Mouse (Mus musculus) midbrain, embryonic 15.5 days (tissue): ENCODE results near the gene Cdc42ep4. TPM values are rescaled to one million over a fixed set of nuclear protein-coding genes. Genes with fewer than 3 reads are reported as not detected.
A peak's percentile ranks its signal among the peaks of the same experiment; 100 is the strongest.

Experiments
- ATAC-seq: fragments of 200-750 bp; cut with Nextera tagmentation; replicated peaks from 2 replicates; pipeline ENCODE4 v1.8.0; 2017; ENCODE audit warnings: moderate TSS enrichment
- H3K27ac ChIP-seq: fragments of 300-500 bp; sonication (generic); 2 replicates; pipeline ENCODE4 v1.5.1; 2015; ENCODE audit warnings: mild to moderate bottlenecking, inconsistent platforms
- H3K27me3 ChIP-seq: fragments of 300-500 bp; sonication (generic); replicated peaks from 2 replicates; pipeline ENCODE4 v1.6.1; 2015; ENCODE audit warnings: inconsistent platforms
- H3K36me3 ChIP-seq: fragments of 300-500 bp; sonication (generic); replicated peaks from 2 replicates; pipeline ENCODE4 v1.6.1; 2015; ENCODE audit warnings: inconsistent platforms
- H3K4me1 ChIP-seq: fragments of 300-500 bp; sonication (generic); 2 replicates; pipeline ENCODE4 v1.6.1; 2015; ENCODE audit warnings: inconsistent platforms
- H3K4me2 ChIP-seq: fragments of 300-500 bp; sonication (generic); 2 replicates; pipeline ENCODE4 v1.6.1; 2015; ENCODE audit warnings: inconsistent platforms, mild to moderate bottlenecking, moderate library complexity
- H3K4me3 ChIP-seq: fragments of 300-500 bp; sonication (generic); 2 replicates; pipeline ENCODE4 v1.5.1; 2015; ENCODE audit warnings: mild to moderate bottlenecking, inconsistent platforms
- H3K9ac ChIP-seq: fragments of 300-500 bp; sonication (generic); 2 replicates; pipeline ENCODE4 v1.6.1; 2015; ENCODE audit warnings: mild to moderate bottlenecking, inconsistent platforms
- H3K9me3 ChIP-seq: fragments of 300-500 bp; sonication (generic); 2 replicates; pipeline ENCODE4 v1.6.1; 2016; ENCODE audit warnings: inconsistent platforms
- WGBS: fragments of 180-500 bp; shearing (Covaris S2); methylation state at CpG from one replicate; pipeline ENCODE4 v1.1.7; 2015; ENCODE audit warnings: mixed read lengths; 5-methylcytosine and 5-hydroxymethylcytosine counted together
- polyA plus RNA-seq: library from polyadenylated mRNA; unstranded; fragments of >200 nt; fragmentation: Nextera tagmentation; extraction: Ambion mirVana; gene quantifications from 2 replicates; pipeline ENCODE4 v1.2.1, GENCODE M21; 2015

Gene Cdc42ep4
- polyA plus RNA-seq, 1 experiment from 2014 or later, result 72.0 TPM

DNA sequence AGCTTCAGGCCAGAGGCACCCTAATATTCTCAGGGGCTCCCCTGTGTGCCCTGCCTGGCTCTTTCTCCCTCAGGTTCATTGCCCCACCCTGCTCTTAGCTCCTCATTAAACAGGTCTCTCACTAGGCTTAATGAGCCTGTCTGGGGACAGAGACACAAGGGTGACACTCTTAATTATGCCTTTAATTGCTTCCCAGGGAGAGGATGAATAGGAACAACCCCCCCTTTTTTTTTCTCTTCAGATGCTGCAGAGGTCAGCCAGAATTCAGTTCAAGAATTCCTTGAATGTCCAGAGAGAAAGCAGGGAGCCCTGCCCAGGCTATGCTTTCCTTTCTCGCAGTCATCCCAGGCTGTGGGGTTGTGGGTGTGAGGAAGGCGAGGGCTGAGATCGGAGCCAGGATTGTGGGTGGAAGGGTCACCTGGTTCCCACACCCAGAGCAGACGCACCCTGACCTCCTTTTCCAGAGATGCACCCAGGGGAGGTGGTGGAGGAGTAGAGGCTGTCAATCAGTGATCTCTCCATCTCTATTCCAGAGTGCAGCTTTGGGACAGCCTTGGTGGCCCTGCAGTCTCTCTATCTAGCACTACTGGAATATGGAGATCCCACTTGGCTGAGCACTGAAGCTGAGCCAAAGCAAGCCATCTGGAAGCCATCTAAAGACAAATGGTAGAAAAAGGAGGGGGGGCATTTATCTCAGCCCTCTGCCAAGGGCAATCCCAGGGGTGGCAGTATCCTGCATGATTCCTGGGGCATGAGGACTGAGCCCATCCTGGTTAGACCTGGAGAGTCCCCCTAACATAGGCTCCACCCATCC, 26.2 kb downstream of the Cdc42ep4 start:
- no peaks in the 10 kb centered on the region for H3K4me1 ChIP-seq
- H3K27ac ChIP-seq, result no peak overlapping the region
- no peak overlapping the region for H3K4me3 ChIP-seq
- 68% methylated on average over 4 of the region's 4 CpGs for WGBS
- no peaks in the 10 kb centered on the region for H3K9me3 ChIP-seq
- no peak overlapping the region for H3K9ac ChIP-seq
- H3K4me2 ChIP-seq, result no peak overlapping the region
- ATAC-seq, result 0 out of 2 replicates have a peak, but pooled peaks have one; percentile 45
- H3K27me3 ChIP-seq, result no peaks in the 10 kb centered on the region
- H3K36me3 ChIP-seq, result peaks cover 17% of the 10 kb centered on the region

DNA sequence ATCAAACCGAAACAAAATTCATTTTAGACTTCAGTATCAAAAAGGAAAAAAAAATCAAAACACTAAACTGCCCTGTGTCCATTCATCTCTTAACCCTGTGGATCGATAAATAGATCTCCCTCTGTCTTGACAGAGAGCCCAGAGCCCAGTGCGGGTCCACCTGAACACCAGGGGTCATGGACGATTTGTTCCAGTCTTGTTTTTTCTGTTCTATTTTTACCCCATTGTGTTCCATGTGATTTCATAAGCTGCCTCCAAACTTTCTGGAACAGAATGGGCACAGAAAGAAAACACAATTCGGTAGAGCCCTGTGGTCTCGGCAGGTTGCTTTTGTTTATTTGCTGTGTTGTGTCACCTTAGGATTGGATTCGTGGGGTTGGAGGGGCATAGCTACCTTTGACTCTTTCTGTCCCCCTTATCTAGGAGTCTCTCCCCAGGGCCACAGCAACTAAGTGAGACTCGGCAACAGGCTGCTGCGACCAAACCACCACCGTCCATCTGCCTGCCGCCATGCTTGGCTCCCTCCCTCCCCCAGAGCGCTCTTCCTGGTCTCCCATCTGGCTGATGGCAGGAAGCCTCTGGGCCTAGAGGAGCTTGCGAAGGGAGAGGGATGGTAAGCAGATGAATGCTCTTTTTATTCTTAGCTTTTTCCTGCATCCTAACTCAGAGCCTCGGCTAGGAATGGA, 29.1 kb downstream of the Cdc42ep4 start:
- H3K4me3 ChIP-seq, result no peak overlapping the region
- no peak overlapping the region for H3K27ac ChIP-seq
- no peak overlapping the region for H3K9ac ChIP-seq
- H3K4me1 ChIP-seq, result no peaks in the 10 kb centered on the region
- H3K9me3 ChIP-seq, result no peaks in the 10 kb centered on the region
- WGBS, result 74% methylated on average over 14 of the region's 14 CpGs
- peaks cover 7% of the 10 kb centered on the region; the same call in 1 of the 2 replicates for H3K36me3 ChIP-seq
- no peaks in the 10 kb centered on the region for H3K27me3 ChIP-seq
- no peak for ATAC-seq
- no peak overlapping the region for H3K4me2 ChIP-seq

DNA sequence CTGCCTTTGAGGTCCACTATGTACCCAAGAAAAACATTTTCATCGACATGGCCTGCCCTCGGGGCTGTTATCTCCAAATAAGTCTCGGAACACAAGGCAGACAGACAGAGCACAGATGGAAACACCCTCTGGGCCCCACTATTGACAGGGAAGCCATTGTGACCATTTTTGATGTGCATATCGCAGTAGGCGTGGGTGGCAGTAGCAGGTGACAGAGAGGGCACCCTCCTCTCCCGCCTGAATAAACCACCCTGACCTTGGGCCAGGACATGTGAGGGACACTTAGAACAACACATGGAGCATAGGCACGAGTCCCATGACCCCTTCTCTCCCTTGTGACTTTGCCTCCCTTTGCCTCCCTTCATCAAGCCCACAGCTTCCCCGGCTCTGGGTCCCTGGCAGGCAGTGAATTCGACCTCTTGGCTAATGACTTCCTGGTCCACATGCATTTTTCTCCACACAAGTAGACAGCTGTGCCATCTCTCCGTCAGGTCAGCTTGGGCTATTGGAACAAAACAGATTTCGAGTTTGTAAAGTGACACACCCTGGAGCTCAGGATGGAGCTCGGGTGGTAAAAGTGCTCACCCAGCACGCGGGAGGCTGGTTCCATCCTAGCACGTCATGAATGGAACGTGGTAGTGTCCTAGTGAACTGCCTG, 33.8 kb downstream of the Cdc42ep4 start:
- no peaks in the 10 kb centered on the region for H3K36me3 ChIP-seq
- ATAC-seq, result no peak
- no peak overlapping the region for H3K4me3 ChIP-seq
- WGBS, result 68% methylated on average over 16 of the region's 16 CpGs
- H3K27ac ChIP-seq, result no peak overlapping the region
- no peaks in the 10 kb centered on the region for H3K27me3 ChIP-seq
- H3K4me1 ChIP-seq, result no peaks in the 10 kb centered on the region
- H3K4me2 ChIP-seq, result no peak overlapping the region
- H3K9me3 ChIP-seq, result no peaks in the 10 kb centered on the region
- H3K9ac ChIP-seq, result no peak overlapping the region

DNA sequence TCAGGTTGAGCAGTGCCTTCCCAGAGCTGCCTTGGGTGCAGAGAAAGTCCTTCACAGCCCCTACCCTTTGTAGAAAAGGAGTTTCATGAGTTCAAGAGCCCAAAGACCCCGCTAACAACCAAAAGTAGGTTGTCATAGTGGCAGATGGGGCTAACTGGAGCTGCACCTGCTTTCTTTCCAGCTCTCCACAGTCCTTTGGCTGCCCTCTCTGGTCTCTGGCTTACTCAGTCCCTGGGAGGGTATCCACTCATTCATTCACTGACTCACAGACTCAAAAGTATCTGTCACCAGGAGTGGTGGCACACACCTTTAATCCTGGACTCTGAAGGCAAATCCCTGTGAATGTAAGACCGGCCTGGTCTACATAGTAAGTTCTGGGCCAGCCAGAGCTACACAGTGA, 35.5 kb downstream of the Cdc42ep4 start:
- no peak overlapping the region for H3K9ac ChIP-seq
- no peak overlapping the region for H3K27ac ChIP-seq
- no peak for ATAC-seq
- no peaks in the 10 kb centered on the region for H3K9me3 ChIP-seq
- no peaks in the 10 kb centered on the region for H3K4me1 ChIP-seq
- 92% methylated on average over 2 of the region's 2 CpGs for WGBS
- no peak overlapping the region for H3K4me2 ChIP-seq
- H3K4me3 ChIP-seq, result no peak overlapping the region
- H3K27me3 ChIP-seq, result no peaks in the 10 kb centered on the region
- no peaks in the 10 kb centered on the region for H3K36me3 ChIP-seq

DNA sequence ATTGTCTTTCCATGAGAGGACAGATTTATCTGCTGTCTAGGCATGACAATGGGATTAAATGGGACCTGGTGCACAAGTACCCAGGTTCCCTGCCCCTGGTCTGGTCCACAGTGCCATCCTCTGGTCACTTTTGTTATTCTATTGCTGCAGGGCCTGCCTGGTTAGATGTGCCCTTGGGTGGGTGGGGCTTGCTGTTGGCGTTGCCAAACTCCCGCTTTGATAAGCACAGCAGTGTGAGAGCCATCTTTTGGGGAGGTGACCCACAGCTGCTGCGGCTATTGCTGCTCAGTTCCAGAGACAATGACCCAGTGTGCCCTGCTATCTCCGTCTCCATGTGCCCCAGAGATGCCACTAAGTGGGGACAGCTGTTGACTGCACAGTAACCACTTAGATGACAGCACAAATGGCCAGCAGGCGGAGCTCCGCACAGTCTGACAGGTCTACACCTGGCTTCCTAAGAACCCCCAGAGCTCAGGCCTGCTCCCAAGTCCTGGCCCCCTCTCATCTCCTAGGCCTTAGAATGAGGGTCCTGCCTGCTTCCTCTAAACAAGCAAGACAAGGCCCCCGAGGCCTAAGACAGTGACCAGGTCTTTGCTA, 36.5 kb downstream of the Cdc42ep4 start:
- H3K4me1 ChIP-seq, result peaks cover 7% of the 10 kb centered on the region
- no peaks in the 10 kb centered on the region for H3K9me3 ChIP-seq
- ATAC-seq, result no peak
- H3K27ac ChIP-seq, result no peak overlapping the region
- no peak overlapping the region for H3K4me2 ChIP-seq
- no peaks in the 10 kb centered on the region for H3K36me3 ChIP-seq
- H3K27me3 ChIP-seq, result no peaks in the 10 kb centered on the region
- H3K4me3 ChIP-seq, result no peak overlapping the region
- WGBS, result 77% methylated on average over 7 of the region's 7 CpGs
- H3K9ac ChIP-seq, result no peak overlapping the region

DNA sequence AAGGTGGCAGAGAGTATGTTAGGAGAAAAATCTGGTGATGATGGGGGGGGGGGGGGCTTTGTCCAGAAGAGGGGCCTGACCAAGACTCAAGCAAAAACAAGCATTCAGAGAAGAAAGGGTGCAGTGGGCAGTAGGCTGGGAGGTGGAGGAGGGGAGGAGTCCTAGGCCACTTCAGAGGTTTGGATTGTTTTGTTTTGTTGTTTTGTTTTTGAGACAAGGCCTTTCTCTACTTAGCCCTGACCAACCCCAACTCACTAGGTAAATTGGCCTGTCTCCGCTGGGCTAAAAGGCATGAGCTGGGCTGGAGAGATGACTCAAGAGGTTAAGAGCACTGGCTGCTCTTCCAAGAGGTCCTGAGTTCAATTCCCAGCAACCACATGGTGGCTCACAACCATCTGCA, 40.6 kb downstream of the Cdc42ep4 start:
- H3K9ac ChIP-seq, result no peak overlapping the region
- no peak for ATAC-seq
- H3K4me3 ChIP-seq, result no peak overlapping the region
- 0 out of 2 replicates have a peak, but pooled peaks cover 3% of the 10 kb centered on the region for H3K27me3 ChIP-seq
- H3K9me3 ChIP-seq, result no peaks in the 10 kb centered on the region
- no peak overlapping the region for H3K4me2 ChIP-seq
- peaks cover 19% of the 10 kb centered on the region for H3K4me1 ChIP-seq
- 70% methylated on average over 1 of the region's 1 CpGs for WGBS
- no peaks in the 10 kb centered on the region for H3K36me3 ChIP-seq
- peak overlapping the region; percentile 65; the same call in 1 of the 2 replicates for H3K27ac ChIP-seq

DNA sequence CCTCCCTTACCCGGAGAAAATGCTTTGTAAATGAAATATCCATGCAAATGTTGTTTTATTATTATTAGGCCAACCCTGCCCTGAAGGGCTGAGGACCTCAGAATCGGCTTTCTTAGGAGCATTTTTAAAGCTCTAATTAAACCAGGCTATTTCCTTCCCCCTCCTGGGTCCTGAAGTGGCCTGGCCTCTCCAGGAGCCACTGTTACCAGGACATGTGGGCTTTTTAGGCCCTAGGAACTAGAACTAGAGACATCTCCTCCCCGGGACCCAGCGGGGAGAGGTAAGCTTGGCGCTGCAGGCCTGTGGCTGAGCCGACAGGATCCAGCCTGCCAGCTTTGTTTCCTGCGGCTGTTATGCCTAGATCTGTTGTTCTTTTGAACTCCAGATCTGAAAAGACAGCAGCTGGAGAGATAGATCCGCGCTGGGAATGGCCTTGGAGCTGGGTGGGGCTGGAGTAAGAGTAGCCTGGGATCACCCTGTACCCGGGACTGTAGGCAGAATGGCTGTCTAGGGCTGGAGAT, 41.4 kb downstream of the Cdc42ep4 start:
- 1% methylated on average over 10 of the region's 10 CpGs for WGBS
- Histone ChIP-seq H3K4me2 (no peak overlapping the region; the same call in 1 of the 2 replicates), H3K27ac (peak overlapping the region; percentile 65), H3K4me3 (no peak overlapping the region), H3K27me3 (0 out of 2 replicates have a peak, but pooled peaks cover 3% of the 10 kb centered on the region), H3K9me3 (no peaks in the 10 kb centered on the region), H3K4me1 (peaks cover 19% of the 10 kb centered on the region), H3K36me3 (no peaks in the 10 kb centered on the region), H3K9ac (peak overlapping the region; percentile 32; the same call in 1 of the 2 replicates)
- ATAC-seq, result peak; percentile 22

DNA sequence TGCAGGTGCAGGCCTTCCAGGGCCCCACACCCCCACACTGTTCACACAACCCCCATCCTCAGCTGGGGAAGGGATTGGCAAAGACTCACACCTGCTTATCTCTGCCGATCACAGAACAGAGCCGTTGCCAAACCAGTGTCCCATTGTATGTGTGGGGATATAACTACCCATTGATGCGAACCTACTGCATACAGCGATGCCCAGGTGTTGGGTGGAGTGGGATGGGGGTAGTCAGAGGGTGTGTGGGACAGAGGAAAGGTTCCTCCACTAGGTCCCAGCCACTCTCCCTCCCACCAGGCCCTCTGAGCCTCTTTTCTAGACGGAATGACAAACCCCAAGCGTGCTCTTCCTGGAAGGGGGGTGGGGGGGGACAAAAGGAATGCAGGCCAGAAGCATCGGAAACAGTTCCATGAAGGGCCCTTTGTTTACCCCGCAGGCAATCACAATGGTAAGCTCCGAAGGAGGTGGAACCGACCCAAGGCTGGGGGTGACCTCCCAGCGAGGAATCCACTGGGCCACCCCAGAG, 41.9 kb downstream of the Cdc42ep4 start, which contains the start of gene Cpsf4l:
Cpsf4l (minus strand) TSS at position 287 of the 526 bp plus-strand sequence.
- H3K27ac ChIP-seq, result peak within 1 kb of the TSS; percentile 65

DNA sequence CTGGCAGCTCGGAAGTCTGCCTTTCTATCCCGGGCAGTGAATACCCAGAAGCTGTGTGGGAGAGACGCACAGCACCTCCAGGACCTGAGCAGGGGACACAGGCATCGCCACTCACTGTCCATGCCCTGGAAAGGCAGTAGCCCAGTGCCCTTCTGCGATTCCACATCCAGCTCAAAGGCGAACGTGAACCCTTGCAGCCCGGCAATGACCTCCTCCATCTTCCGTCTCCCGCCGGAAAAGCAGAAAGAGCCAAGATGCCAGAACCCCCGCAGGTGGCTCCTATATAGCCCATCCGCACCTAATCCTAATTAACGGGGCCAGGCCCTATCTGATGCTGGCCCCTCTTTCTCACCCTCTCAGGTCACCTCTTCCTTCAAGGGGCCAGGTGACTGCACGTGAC, 42.4 kb downstream of the Cdc42ep4 start:
- ATAC-seq, result 0 out of 2 replicates have a peak, but pooled peaks have one; percentile 22
- H3K27ac ChIP-seq, result no peak overlapping the region
- H3K36me3 ChIP-seq, result no peaks in the 10 kb centered on the region
- no peak overlapping the region for H3K4me3 ChIP-seq
- H3K4me2 ChIP-seq, result no peak overlapping the region
- H3K27me3 ChIP-seq, result 0 out of 2 replicates have a peak, but pooled peaks cover 3% of the 10 kb centered on the region
- peaks cover 19% of the 10 kb centered on the region for H3K4me1 ChIP-seq
- H3K9ac ChIP-seq, result no peak overlapping the region
- no peaks in the 10 kb centered on the region for H3K9me3 ChIP-seq
- 18% methylated on average over 15 of the region's 15 CpGs for WGBS

More for the DNA sequence above, 41.9 kb downstream of the Cdc42ep4 start, which contains the start of gene Cpsf4l:
- peaks cover 19% of the 10 kb centered on the region for H3K4me1 ChIP-seq
- no peak within 1 kb of the TSS for H3K4me3 ChIP-seq
- WGBS, result 9% methylated on average over 11 of the region's 11 CpGs
- H3K9ac ChIP-seq, result peak within 1 kb of the TSS; percentile 32; the same call in 1 of the 2 replicates
- peak; percentile 51; the same call in 1 of the 2 replicates for ATAC-seq
- no peak within 1 kb of the TSS; the same call in 1 of the 2 replicates for H3K4me2 ChIP-seq
- H3K27me3 ChIP-seq, result 0 out of 2 replicates have a peak, but pooled peaks cover 3% of the 10 kb centered on the region
- no peaks in the 10 kb centered on the region for H3K9me3 ChIP-seq
- H3K36me3 ChIP-seq, result no peaks in the 10 kb centered on the region

DNA sequence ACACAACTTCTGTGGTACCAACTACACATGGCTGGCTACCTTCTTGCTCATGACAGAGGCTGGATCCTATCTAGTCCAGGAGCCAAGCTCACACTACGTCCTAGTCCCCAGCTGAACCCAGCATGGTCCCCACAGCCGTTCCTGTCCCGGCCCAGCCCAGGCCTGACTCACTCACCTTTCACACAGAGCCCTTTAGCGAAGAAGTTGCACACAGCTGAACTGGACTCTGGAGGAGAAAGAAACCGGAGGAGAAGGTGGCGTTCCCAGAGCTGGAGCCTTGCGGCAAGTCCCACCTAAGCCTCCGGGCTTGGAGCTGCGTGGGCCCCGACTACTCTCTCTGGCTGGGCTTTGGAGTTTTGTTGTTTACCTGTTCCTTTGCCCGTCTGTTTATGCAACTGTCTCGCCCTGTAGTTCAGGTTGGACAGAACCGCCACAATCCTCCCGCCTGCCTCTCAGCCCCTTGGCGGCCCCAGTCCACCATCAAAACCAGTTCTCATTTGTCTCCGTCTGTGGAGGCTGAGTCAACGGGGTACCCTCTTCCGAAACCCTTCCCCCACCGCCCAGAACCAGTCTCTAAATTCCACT, 43.0 kb downstream of the Cdc42ep4 start:
- Histone ChIP-seq H3K4me2 (no peak overlapping the region), H3K4me1 (peaks cover 21% of the 10 kb centered on the region), H3K9me3 (no peaks in the 10 kb centered on the region), H3K27me3 (0 out of 2 replicates have a peak, but pooled peaks cover 3% of the 10 kb centered on the region), H3K27ac (no peak overlapping the region), H3K9ac (no peak overlapping the region), H3K36me3 (no peaks in the 10 kb centered on the region), H3K4me3 (no peak overlapping the region)
- ATAC-seq, result no peak
- WGBS, result 56% methylated on average over 19 of the region's 19 CpGs
